Mouse (Mus musculus): Measurements from ENCODE around the gene Mfng.

Gene Mfng

GRCm38 (mm10) chr15:78755966-78756725, 17.1 kb downstream of the Mfng start:
- DNase-seq (ENCODE audit: low spot score in 2 of 2), result no peak

- no peak for DNase-seq (ENCODE audit: low spot score in 2 of 2)
Observed at GRCm38 (mm10) chr15:78755226-78755625, 18.0 kb downstream of the Mfng start.

- no peak for DNase-seq (ENCODE audit: low spot score in 2 of 2)
Observed at GRCm38 (mm10) chr15:78754144-78754543, 19.1 kb downstream of the Mfng start.

- no peak for DNase-seq (ENCODE audit: low spot score in 2 of 2)
Observed at GRCm38 (mm10) chr15:78752991-78753390, 20.3 kb downstream of the Mfng start.

DNA sequence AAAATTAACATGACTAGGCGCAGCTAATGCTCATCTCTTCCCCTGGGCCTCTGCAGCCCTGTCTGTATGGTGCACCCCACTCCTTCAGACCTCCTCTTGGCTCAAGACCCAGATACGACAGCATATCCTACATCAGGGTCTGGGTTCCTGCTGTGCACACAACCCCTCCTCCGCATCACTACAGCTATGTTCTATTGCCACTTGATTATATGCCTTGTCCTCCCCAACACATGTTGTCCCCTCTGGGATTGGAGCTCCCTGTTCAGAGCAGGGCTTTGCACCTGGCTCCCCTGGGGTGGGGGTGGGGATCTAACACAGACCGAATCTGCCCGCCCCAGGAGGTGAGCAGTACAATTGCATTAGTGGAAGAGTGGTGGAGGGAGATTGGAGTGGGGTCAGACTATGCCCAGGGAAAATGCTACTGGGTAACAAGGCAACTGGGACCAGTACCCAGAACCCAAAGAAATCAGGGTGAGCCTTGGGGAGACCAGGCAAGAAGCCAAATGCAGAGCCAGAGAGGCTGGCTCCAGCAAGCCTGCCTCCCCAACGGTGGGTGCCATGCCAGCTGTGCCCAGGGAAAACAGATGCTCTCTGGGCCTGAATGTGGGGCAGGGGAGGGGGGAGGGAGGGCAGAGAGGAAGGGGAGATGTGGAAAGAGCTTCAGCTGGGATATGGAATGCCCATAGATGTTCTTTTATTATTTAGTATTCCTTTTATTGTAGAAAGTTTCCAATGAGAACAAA, 22.5 kb downstream of the Mfng start:
- no peak for DNase-seq (ENCODE audit: low spot score in 2 of 2)

- DNase-seq (ENCODE audit: low spot score in 2 of 2), result no peak
Observed at GRCm38 (mm10) chr15:78749855-78750254, 23.4 kb downstream of the Mfng start.

- peak; percentile 50 to 68 for DNase-seq (ENCODE audit: low spot score in 2 of 2)
Observed at GRCm38 (mm10) chr15:78744206-78744605, 29.1 kb downstream of the Mfng start.

GRCm38 (mm10) chr15:78742831-78743230, 30.4 kb downstream of the Mfng start:
- DNase-seq (ENCODE audit: low spot score in 2 of 2), result no peak

GRCm38 (mm10) chr15:78740662-78741061, 32.6 kb downstream of the Mfng start:
- DNase-seq (ENCODE audit: low spot score in 2 of 2), result no peak

DNA sequence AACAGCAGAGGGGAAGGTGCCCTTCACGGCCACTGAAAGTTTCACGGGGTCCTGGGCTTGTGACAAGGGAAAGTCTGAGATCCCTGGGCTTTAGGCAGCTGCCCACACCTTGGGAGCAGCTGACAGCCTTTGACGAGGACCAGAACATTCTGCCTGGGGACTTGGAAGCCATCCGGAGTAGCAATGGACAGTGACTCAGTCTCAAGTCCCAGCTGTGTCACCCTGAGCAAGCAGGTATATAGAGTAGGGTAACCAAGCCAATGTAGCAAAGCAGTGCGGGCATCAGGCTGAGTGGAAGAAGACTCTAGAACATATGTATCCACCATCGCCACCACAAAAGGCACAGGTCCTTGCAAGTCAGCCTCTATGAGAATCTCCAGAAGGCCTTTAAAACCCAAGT, 36.1 kb downstream of the Mfng start:
- no peak for DNase-seq (ENCODE audit: low spot score in 2 of 2)

DNA sequence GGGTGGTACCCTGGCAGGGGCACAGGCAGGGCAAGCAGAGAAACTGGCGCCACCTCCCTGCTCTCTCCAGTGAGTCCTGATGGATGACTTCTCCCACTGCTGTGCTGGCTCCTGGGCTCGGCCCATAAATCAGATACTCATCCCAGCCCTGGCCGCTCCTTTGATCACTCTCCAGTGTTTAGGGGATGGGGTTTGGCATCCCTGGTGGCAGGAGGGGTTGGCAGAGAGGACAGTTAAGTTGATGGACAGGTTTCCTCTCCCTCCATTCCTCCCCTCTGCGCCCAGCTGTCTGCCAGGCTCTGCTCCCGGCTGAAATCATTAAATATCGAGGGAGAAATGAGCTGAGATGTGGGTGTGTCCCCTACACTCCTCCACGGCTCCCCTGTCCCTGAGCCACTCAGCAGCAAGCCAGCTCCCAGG, 36.6 kb downstream of the Mfng start:
- no peak for DNase-seq (ENCODE audit: low spot score in 2 of 2)

- DNase-seq (ENCODE audit: low spot score in 2 of 2), result no peak
Observed at GRCm38 (mm10) chr15:78736181-78736579, 37.1 kb downstream of the Mfng start.

DNA sequence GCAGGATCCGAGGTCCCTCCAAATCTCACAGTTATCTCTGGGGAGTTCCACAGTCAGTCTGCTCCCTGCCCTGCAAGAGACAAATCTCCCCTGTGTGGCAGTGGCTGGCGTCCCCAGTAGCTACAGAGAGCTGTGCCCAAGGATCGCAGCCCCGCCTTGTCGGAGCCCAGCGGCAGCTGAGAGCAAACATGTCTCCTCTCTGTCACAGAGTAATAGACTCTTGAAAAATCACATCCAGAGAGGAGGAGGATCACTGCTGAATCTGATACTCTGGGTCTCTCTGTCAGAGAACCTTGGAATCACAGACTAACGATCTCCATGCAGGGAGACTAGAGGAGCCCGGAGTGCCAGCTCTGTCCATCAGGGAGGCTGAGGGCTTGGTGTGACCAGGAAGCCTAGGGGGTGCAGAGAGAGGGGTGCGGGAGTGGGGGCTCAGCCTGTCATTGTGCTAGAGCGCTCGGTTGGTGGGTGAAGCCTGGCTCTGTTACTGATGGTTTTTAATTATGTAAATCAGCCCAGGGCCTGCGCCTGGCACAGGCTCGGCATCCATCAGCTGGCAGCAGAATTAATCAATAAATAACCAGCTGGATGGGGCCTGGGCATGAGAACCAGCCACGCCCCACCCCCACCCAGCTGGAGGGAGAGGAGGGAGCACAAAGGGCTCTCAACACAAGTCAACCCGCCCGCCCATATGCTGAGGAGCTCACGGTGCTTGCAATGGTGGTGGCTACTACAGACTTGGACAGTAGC, 37.7 kb downstream of the Mfng start:
- no peak for DNase-seq (ENCODE audit: low spot score in 2 of 2)

GRCm38 (mm10) chr15:78731830-78732229, 41.4 kb downstream of the Mfng start:
- DNase-seq (ENCODE audit: low spot score in 2 of 2), result no peak

- DNase-seq (ENCODE audit: low spot score in 2 of 2), result no peak
Observed at GRCm38 (mm10) chr15:78730315-78731049, 42.8 kb downstream of the Mfng start.

GRCm38 (mm10) chr15:78726697-78727096, 46.6 kb downstream of the Mfng start:
- no peak for DNase-seq (ENCODE audit: low spot score in 2 of 2)

- peak in 1 of 2 experiments; percentile 18 for DNase-seq (ENCODE audit: low spot score in 2 of 2)
Observed at GRCm38 (mm10) chr15:78720532-78720931, 52.7 kb downstream of the Mfng start.

- peak in 1 of 2 experiments; percentile 45 for DNase-seq (ENCODE audit: low spot score in 2 of 2)
Observed at GRCm38 (mm10) chr15:78720094-78720493, 53.2 kb downstream of the Mfng start.

GRCm38 (mm10) chr15:78719416-78719815, 53.9 kb downstream of the Mfng start:
- DNase-seq (ENCODE audit: low spot score in 2 of 2), result no peak

DNA sequence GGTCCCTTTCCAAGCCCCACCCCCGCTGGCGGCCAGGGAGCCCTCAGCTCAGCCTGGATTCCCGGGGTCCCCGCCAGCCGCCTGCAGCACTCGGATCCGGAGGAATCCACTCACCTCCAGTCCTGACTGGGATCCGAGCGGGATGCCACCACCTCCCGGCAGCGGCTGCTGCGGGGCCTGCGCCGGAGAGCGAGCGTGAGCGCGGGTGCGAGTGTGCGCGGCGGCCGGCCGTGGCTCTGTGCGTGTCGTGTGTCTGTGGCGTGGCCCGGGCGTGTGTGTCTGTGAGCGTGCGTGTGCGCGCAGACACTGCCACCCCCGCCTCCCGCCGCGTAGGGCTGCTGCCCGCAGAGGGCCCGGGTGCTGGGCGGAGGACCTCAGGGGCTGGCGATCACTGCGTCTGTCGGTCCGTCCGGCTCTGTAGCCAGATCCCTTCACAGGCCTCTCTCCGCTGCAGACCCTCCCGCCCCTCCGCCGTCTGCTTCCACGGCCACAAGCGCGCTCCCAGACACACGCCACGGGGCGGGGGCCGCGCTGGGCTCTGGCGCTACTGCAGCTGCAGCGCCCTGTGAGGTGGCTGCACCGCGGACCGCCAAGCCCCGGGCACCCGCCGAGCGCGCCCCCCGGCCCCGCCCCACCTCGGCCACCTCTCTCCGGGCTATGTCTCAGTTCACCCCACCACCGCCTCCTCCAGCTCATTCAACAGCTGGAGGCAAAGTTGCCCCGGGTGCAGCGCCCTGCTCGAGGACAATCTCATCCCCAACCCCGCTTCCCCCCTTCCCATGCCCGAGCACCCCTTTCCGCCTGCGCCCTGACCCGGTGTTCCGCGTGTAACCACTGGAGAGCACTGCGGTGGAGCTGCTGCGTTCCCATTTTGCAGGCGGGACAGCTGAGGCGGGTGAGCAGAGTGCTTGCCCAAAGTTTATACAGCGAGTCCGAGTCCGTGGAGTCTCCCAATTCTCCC, 54.7 kb downstream of the Mfng start, which contains the start of gene Elfn2:
Gene Elfn2 (minus strand): TSS at position 482 of the 961 bp plus-strand sequence.
- DNase-seq (ENCODE audit: low spot score in 2 of 2), result no peak
